Mouse (Mus musculus) neural tube, embryonic 12.5 days (tissue): ENCODE measurements around the gene D430041D05Rik. TPM values are rescaled to one million over a fixed set of nuclear protein-coding genes. Genes with fewer than 3 reads are reported as not detected.
"Not testable (repeated sequence)": the region's sequence is repeated elsewhere in the genome, so short reads cannot be mapped to it uniquely, and the experiment has no call there.

Experiments
- ATAC-seq: fragments of 200-750 bp; cut with Nextera tagmentation; 2 replicates; pipeline ENCODE4 v1.8.0; 2017; ENCODE audit warnings: low read depth, mild to moderate bottlenecking, moderate TSS enrichment, moderate library complexity; ENCODE audit not compliant: low FRiP score
- H3K27ac ChIP-seq: fragments of 300-500 bp; sonication (generic); 2 replicates; pipeline ENCODE4 v1.5.1; 2016
- H3K27me3 ChIP-seq: fragments of 300-500 bp; sonication (generic); replicated peaks from 2 replicates; pipeline ENCODE4 v1.6.1; 2016; ENCODE audit warnings: mild to moderate bottlenecking
- H3K36me3 ChIP-seq: fragments of 300-500 bp; sonication (generic); 2 replicates; pipeline ENCODE4 v1.6.1; 2016; ENCODE audit warnings: mild to moderate bottlenecking
- H3K4me1 ChIP-seq: fragments of 300-500 bp; sonication (generic); 2 replicates; pipeline ENCODE4 v1.6.1; 2016
- H3K4me2 ChIP-seq: fragments of 300-500 bp; sonication (generic); replicated peaks from 2 replicates; pipeline ENCODE4 v1.6.1; 2016; ENCODE audit warnings: mild to moderate bottlenecking
- H3K4me3 ChIP-seq: fragments of 300-500 bp; sonication (generic); 2 replicates; pipeline ENCODE4 v1.5.1; 2016
- H3K9ac ChIP-seq: fragments of 300-500 bp; sonication (generic); 2 replicates; pipeline ENCODE4 v1.6.1; 2016; ENCODE audit warnings: mild to moderate bottlenecking
- H3K9me3 ChIP-seq: fragments of 300-500 bp; sonication (generic); 2 replicates; pipeline ENCODE4 v1.6.1; 2016; ENCODE audit warnings: mild to moderate bottlenecking
- WGBS: fragments of 180-500 bp; shearing (Covaris S2); methylation state at CpG from one replicate; pipeline ENCODE4 v1.1.7; 2016; 5-methylcytosine and 5-hydroxymethylcytosine counted together
- polyA plus RNA-seq: library from polyadenylated mRNA; unstranded; fragments of >200 nt; fragmentation: Nextera tagmentation; extraction: Ambion mirVana; gene quantifications from 2 replicates; pipeline ENCODE4 v1.2.1, GENCODE M21; 2016

D430041D05Rik gene
- polyA plus RNA-seq, 1 experiment from 2014 or later, result 4.7 TPM

GRCm38 (mm10) chr2:104113563-104113962 is 297.2 kb downstream of the D430041D05Rik start:
- H3K9me3 ChIP-seq, ATAC-seq, H3K36me3 ChIP-seq, H3K4me2 ChIP-seq, H3K9ac ChIP-seq, H3K27me3 ChIP-seq, H3K4me1 ChIP-seq, H3K27ac ChIP-seq, H3K4me3 ChIP-seq: not testable (repeated sequence)

- H3K36me3 ChIP-seq, H3K4me3 ChIP-seq, H3K4me1 ChIP-seq, H3K9ac ChIP-seq, H3K27me3 ChIP-seq, ATAC-seq, H3K27ac ChIP-seq, H3K9me3 ChIP-seq, H3K4me2 ChIP-seq: not testable (repeated sequence)
- WGBS, result no CpG with 5 or more reads among the region's 1 CpGs
Measured at GRCm38 (mm10) chr2:104111170-104111797, 299.5 kb downstream of the D430041D05Rik start.

DNA sequence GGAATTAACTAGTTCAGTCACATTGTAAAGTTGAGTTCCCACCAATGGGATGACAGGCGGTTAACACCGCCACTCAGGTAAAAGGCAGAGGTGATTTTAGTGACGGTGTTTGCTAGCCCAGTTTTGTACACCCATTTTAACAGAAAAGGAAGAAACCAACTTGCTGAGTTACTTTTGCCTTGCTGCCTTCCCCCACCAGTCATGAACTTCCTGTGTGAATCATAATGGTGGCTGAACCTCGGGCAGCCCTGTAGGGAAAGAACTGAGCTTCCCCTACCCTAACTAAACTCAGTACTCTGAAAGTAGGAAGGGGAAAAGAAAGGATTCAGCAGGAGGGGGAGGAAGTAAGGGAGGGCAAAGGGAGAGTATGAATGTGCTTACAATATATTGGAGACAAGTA is 300.8 kb downstream of the D430041D05Rik start:
- H3K4me3 ChIP-seq, result no peak overlapping the region
- H3K36me3 ChIP-seq, result no peaks in the 10 kb centered on the region
- no peak for ATAC-seq
- H3K9ac ChIP-seq, result no peak overlapping the region
- H3K27me3 ChIP-seq, result no peaks in the 10 kb centered on the region
- H3K4me1 ChIP-seq, result no peaks in the 10 kb centered on the region
- no peak overlapping the region for H3K27ac ChIP-seq
- H3K9me3 ChIP-seq, result no peaks in the 10 kb centered on the region
- WGBS, result 90% methylated on average over 4 of the region's 4 CpGs
- no peak overlapping the region for H3K4me2 ChIP-seq

- Histone ChIP-seq H3K36me3 (no peaks in the 10 kb centered on the region), H3K4me2 (no peak overlapping the region), H3K27me3 (no peaks in the 10 kb centered on the region), H3K4me3 (no peak overlapping the region), H3K27ac (no peak overlapping the region), H3K9ac (no peak overlapping the region), H3K4me1 (no peaks in the 10 kb centered on the region), H3K9me3 (no peaks in the 10 kb centered on the region)
- no peak for ATAC-seq
- WGBS, result 81% methylated on average over 2 of the region's 2 CpGs
Measured at GRCm38 (mm10) chr2:104109528-104109927, 301.3 kb downstream of the D430041D05Rik start.

DNA sequence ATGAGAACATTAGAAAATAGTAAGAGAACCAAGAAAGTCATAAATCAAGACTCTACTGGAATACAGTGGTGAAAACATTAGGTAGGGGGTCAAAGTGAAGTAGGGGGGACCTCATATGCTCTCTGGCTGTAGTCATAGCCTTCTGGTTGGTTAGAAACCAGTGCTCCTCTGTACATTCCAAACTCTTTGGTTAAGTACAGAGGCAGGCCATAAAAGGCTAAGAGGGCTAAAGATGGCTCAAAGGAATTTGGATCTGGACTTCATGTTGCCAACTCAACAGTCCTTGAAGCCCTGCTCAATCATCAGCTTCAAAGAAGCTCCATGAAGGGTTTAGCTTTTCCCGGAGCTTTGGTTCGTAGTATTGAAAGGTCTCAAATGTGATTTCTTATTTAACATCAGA is 301.8 kb downstream of the D430041D05Rik start:
- not testable (repeated sequence) for H3K36me3 ChIP-seq

GRCm38 (mm10) chr2:104104800-104105199 is 306.0 kb downstream of the D430041D05Rik start:
- no peak overlapping the region for H3K27ac ChIP-seq
- H3K9ac ChIP-seq, result no peak overlapping the region
- H3K27me3 ChIP-seq, result no peaks in the 10 kb centered on the region
- no peak overlapping the region for H3K4me2 ChIP-seq
- H3K36me3 ChIP-seq, result no peaks in the 10 kb centered on the region
- ATAC-seq, result no peak
- H3K9me3 ChIP-seq, result no peaks in the 10 kb centered on the region
- H3K4me3 ChIP-seq, result no peak overlapping the region
- 91% methylated on average over 6 of the region's 6 CpGs for WGBS
- H3K4me1 ChIP-seq, result no peaks in the 10 kb centered on the region

More for the DNA sequence above, 301.8 kb downstream of the D430041D05Rik start:
- H3K4me3 ChIP-seq, H3K4me2 ChIP-seq, H3K27me3 ChIP-seq, H3K9me3 ChIP-seq, ATAC-seq, H3K9ac ChIP-seq, H3K27ac ChIP-seq, H3K4me1 ChIP-seq: not testable (repeated sequence)
- 94% methylated on average over 2 of the region's 2 CpGs for WGBS

GRCm38 (mm10) chr2:104099946-104100345 is 310.9 kb downstream of the D430041D05Rik start:
- 56% methylated on average over 1 of the region's 1 CpGs for WGBS
- H3K4me3 ChIP-seq, result no peak overlapping the region
- peaks cover 9% of the 10 kb centered on the region; the same call in 1 of the 2 replicates for H3K4me1 ChIP-seq
- H3K27me3 ChIP-seq, result no peaks in the 10 kb centered on the region
- no peaks in the 10 kb centered on the region for H3K9me3 ChIP-seq
- H3K36me3 ChIP-seq, result no peaks in the 10 kb centered on the region
- no peak overlapping the region for H3K27ac ChIP-seq
- H3K9ac ChIP-seq, result no peak overlapping the region
- no peak for ATAC-seq
- H3K4me2 ChIP-seq, result no peak overlapping the region

GRCm38 (mm10) chr2:104099231-104099585 is 311.6 kb downstream of the D430041D05Rik start:
- WGBS, result 96% methylated on average over 2 of the region's 2 CpGs

GRCm38 (mm10) chr2:104098529-104099230 is 312.1 kb downstream of the D430041D05Rik start:
- ATAC-seq, result no peak
- Histone ChIP-seq H3K4me3 (no peak overlapping the region), H3K36me3 (no peaks in the 10 kb centered on the region), H3K4me1 (peaks cover 9% of the 10 kb centered on the region; the same call in 1 of the 2 replicates), H3K4me2 (no peak overlapping the region), H3K27me3 (no peaks in the 10 kb centered on the region), H3K9me3 (no peaks in the 10 kb centered on the region), H3K27ac (no peak overlapping the region), H3K9ac (no peak overlapping the region)
- WGBS, result 38% methylated on average over 3 of the region's 3 CpGs

More at GRCm38 (mm10) chr2:104099231-104099585, 311.6 kb downstream of the D430041D05Rik start:
- Histone ChIP-seq H3K4me2 (no peak overlapping the region), H3K4me3 (no peak overlapping the region), H3K9me3 (no peaks in the 10 kb centered on the region), H3K36me3 (no peaks in the 10 kb centered on the region), H3K4me1 (peaks cover 9% of the 10 kb centered on the region; the same call in 1 of the 2 replicates), H3K27ac (no peak overlapping the region), H3K9ac (no peak overlapping the region), H3K27me3 (no peaks in the 10 kb centered on the region)
- no peak for ATAC-seq

GRCm38 (mm10) chr2:104097396-104097795 is 313.4 kb downstream of the D430041D05Rik start:
- not testable (repeated sequence) for H3K4me3 ChIP-seq, H3K9me3 ChIP-seq, H3K27ac ChIP-seq, H3K27me3 ChIP-seq, ATAC-seq, H3K4me2 ChIP-seq, H3K9ac ChIP-seq, H3K4me1 ChIP-seq, H3K36me3 ChIP-seq
- 94% methylated on average over 4 of the region's 4 CpGs for WGBS

DNA sequence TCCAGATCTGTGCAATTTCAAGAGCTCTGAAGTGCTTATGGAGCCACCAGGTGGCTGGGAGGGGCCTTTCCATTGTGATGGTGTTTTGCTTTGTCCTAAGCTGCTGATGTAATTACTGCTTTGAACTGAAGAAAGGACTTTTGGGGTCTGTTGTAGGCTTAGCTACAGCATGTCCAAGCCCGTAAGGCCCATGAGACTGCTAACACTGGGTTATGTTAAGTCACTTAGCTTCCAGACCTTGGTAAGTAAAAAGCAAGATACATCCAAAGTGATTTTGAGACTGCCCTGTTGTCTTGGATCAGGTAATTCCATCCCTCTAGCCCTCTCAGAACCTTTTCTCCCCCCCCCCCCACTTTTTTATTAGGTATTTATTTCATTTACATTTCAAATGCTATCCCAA is 314.0 kb downstream of the D430041D05Rik start:
- not testable (repeated sequence) for H3K4me3 ChIP-seq, H3K9ac ChIP-seq, ATAC-seq, H3K9me3 ChIP-seq, H3K27me3 ChIP-seq, H3K36me3 ChIP-seq, H3K4me1 ChIP-seq, H3K27ac ChIP-seq
- peak overlapping the region; percentile 66; the same call in 1 of the 2 replicates for H3K4me2 ChIP-seq
- 73% methylated on average over 1 of the region's 1 CpGs for WGBS

- 50% methylated on average over 10 of the region's 10 CpGs for WGBS
- no peaks in the 10 kb centered on the region for H3K27me3 ChIP-seq
- no peak for ATAC-seq
- peak overlapping the region; percentile 39; the same call in 1 of the 2 replicates for H3K27ac ChIP-seq
- H3K9me3 ChIP-seq, result no peaks in the 10 kb centered on the region
- H3K4me3 ChIP-seq, result peak overlapping the region; percentile 39
- peak overlapping the region; percentile 56 for H3K9ac ChIP-seq
- peak overlapping the region; percentile 66 for H3K4me2 ChIP-seq
- H3K4me1 ChIP-seq, result peaks cover 9% of the 10 kb centered on the region; the same call in 1 of the 2 replicates
- no peaks in the 10 kb centered on the region for H3K36me3 ChIP-seq
Measured at GRCm38 (mm10) chr2:104096256-104096655, 314.6 kb downstream of the D430041D05Rik start.
